Mouse (Mus musculus) lung, postnatal 36 days (tissue): ENCODE measurements around the gene Poc1a.

Source experiments
- DNase-seq: peaks from one replicate; pipeline ENCODE4 v3.0.0; 2022; ENCODE audit warnings: mixed read lengths

Poc1a gene

DNA sequence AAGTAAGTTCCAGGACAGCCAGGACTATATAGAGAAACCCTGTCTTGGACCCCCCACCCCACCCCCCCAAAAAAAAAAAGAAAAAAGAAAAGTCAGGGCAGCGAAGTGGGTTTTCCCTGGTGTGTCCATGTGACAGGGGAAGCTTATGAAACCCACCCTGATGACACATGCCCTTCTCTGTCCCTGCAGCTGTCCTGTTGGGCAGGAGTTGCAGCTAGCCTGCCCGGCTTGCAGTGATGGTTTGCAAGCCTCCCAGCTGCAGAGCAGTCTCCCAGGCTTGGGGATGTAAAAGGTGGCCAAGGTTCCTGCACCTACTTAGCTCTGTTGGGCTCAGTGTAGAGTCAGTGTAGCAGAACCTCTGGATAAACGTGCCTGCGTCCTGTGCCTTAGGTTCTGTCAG lies 58.9 kb downstream of the Poc1a start:
- no peak for DNase-seq

DNA sequence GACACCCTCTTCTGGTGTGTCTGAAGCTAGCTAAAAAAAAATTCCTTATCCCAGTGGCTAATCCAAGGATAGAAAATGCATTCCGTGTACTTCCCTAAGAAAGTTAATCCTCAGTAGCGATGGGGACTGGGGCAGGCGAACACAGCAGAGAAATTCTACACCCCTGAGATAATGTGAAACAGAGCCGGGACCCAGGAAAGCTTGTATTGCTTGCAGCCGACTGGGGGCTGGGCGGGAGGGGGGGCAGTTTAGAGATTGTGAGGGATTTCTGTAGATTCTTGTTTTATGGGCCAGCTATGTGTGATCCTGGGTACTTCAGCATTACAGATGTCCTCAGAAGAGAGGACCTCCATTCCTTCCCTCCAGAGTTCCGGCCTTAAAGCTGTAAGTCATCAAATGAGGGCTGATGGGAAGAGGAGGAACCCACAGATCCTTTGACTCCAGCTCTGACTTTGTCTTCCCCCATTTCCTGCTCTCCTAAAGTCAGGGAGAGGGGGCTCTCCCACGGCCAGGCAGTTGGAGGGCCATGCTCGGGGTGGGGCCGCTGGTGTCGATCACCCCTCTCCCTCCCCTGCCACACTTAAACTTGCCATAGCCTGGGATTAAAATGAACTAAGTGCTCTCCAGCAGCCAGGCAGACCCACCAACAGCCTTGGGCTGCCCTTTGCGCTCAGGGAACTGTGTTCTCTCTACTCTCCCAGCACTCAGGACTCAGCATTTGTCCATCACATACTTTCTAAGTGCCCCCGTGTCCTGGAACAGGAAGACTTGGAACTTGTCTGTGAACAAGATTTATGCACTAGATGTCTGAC lies 59.8 kb downstream of the Poc1a start:
- no peak for DNase-seq

- DNase-seq: no peak
Measured at GRCm38 (mm10) chr9:106341313-106341686, 60.4 kb downstream of the Poc1a start.

- no peak for DNase-seq
Measured at GRCm38 (mm10) chr9:106342573-106342972, 61.7 kb downstream of the Poc1a start.

DNA sequence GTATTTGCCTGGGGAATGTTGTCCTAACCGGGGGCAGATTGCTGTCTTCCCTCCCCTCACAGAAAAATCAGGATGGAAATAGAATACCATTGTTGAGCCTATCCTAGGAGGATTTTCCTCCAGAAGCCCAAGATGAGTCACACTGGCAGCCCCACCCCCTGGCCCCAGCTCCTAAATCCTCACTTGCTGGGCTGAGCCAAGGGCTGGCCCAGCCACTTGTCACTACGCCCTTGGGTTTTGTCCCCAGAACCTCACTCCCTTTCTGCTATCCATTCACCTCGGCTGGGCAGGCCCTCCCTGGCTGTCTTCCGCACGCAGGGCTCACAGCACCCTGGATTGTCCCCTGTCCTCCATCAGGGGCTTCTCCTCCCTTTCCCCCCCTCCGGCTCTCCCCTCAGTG lies 64.3 kb downstream of the Poc1a start:
- peak; percentile 77 for DNase-seq

DNA sequence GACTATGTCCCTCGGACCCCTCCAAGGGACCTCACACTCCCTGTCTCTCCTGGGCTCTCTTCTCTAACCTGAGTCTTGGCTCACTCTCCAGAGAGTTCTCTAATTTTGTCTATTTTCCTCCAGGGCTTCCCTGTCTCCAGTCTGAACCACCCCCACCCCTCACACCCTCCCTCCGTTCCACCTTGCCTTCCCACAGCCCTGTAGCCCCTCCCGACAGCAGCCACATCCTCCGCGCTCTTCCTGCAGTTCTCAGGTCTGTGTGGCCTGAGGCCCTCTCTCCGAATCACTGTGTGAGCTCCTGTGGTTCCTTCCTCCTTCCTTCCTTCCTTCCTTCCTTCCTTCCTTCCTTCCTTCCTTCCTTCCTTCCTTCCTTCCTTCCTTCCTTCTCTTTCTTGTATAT lies 64.8 kb downstream of the Poc1a start:
- DNase-seq: no peak

DNA sequence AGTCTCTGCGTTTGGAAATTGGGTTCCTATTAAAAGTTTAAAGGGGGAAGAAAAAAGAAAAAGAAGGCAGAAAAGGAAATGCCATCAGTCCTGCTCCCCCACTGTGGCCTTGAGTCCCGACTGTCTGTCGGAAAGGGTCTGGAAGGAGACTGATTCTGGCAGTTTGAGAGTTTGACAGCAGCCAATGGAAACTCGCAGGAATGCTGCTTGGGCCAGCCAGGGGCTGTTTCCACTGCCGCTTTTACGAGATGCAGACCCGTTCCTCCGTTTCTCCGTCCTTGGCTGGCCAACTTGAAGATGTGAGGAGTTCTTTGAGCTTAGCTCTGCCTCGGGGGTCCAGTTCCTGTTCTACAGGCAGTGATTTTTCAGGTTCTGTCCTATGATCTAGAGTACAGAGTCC lies 67.4 kb downstream of the Poc1a start:
- DNase-seq: no peak

DNA sequence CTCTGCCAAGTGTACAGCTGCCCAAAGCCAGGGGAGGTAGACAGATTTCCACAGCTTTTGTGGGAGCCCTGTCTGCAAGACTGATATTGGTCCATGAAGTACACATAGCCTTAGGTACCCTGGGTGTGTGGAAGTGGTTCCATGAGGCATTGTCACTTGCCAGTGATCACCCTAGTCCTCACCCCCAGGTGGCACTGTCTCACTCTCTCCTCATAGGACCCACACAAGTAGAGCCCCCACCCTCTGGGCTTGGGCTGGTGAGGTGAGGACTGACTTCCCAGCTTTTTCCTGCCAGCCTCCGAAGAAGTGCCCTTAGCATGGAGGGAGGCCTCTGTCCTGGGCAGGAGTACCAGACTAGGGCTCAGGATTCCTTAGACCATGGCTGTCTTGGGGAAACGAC lies 68.2 kb downstream of the Poc1a start:
- DNase-seq: peak; percentile 85

- DNase-seq: no peak
Measured at GRCm38 (mm10) chr9:106351178-106351577, 70.3 kb downstream of the Poc1a start.

DNA sequence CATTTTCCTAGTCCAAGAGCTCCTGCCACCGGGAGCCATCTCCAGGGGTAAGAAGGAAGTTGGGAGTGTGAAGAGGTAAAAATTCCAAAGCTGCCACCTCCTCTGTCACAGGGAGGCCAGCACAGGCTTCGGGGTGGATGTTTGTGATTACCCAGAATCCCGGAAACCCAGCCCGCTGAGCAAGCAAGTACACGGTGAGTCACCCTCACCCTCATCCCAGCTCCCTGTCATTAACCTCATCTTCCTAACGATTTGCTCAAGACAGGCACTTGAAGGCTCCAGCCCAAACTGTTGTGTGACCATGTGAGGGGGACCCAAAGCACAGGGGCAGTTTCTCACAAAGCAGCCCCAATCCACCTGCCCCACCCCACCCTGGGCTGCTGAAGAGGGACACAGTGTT lies 72.9 kb downstream of the Poc1a start:
- no peak for DNase-seq

GRCm38 (mm10) chr9:106354810-106355209 lies 73.9 kb downstream of the Poc1a start:
- no peak for DNase-seq

GRCm38 (mm10) chr9:106355217-106355974 lies 74.5 kb downstream of the Poc1a start:
- DNase-seq: no peak

GRCm38 (mm10) chr9:106355975-106356286 lies 75.1 kb downstream of the Poc1a start:
- DNase-seq: no peak

- no peak for DNase-seq
Measured at GRCm38 (mm10) chr9:106356323-106356844, 75.5 kb downstream of the Poc1a start.

DNA sequence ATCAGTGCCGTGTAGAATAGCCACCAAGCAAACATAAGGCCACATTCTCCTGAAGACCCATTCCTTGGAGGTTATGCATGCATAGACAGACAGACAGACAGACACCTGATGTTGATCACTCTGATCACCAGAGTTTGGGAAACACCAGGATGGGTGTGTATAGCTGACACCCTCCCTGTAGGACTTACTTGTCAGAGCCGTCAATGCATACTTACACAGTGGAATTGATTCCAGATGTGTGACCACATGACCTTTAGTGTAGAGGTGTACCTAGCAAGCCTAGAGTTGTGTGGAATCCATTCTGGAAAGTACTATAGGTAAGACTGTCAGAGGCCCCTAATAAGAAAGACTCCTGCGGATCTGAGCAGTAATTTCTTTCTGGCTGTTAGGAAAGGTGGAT lies 76.3 kb downstream of the Poc1a start:
- DNase-seq: no peak

- DNase-seq: no peak
Measured at GRCm38 (mm10) chr9:106359297-106359696, 78.4 kb downstream of the Poc1a start.

DNA sequence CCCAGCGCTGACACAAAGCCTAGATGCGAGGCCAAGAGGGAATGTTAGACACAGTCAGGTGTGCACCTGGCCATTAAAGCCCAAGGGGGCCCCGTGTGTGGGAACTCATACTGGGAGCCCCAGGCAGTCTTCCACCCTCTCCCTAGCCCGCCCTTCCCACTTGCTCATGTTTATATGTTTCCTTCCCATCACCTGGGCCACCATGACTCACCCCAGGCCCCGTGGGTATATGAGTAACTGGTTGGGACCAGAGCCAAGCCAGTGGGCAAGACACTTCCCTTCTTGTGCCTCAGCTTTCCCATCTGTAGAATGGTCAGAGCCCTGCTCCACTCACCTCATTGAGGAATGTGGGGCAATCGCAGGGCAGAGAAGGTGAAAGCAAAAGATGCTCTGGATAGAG lies 80.3 kb downstream of the Poc1a start:
- peak; percentile 68 for DNase-seq

DNA sequence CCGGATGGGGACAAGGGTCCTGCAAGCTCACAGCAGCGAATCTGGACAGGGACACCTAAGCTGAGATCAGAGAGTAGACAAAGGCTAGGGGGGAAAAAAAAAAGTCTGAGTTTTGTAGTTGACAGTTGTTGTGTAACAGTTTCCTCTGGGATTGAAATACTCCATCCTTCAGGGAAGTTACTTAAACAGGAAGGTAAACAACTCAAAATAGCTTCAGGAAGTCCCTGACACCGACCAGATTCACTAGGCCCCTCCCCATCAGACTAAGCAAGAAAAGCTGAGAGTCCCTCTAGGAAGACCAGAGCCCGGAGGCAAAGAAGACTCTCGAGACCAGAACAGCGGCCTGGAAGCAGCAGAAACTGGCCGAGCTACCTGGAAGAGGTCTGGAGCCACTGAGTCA lies 84.5 kb downstream of the Poc1a start:
- peak; percentile 39 for DNase-seq

GRCm38 (mm10) chr9:106366188-106366587 lies 85.3 kb downstream of the Poc1a start:
- DNase-seq: no peak

DNA sequence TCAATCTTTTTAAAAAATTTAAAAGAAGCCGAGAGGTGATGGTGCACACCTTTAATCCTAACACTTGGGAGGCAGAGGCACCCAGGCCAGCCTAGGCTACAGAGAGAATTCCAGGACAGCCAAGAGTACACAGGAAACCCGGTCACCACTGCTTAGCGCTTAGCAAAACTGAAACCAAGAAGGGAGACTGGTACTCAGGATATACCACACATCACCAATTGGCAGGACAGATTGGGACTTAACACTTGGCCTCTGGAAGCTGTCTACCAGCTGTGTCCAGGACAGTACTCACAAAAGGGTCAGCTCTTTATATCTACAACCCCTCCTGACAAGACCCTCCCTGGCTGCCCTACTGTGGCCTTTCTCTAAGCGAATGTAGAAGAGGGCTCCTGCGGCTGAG lies 86.1 kb downstream of the Poc1a start:
- DNase-seq: peak; percentile 62

DNA sequence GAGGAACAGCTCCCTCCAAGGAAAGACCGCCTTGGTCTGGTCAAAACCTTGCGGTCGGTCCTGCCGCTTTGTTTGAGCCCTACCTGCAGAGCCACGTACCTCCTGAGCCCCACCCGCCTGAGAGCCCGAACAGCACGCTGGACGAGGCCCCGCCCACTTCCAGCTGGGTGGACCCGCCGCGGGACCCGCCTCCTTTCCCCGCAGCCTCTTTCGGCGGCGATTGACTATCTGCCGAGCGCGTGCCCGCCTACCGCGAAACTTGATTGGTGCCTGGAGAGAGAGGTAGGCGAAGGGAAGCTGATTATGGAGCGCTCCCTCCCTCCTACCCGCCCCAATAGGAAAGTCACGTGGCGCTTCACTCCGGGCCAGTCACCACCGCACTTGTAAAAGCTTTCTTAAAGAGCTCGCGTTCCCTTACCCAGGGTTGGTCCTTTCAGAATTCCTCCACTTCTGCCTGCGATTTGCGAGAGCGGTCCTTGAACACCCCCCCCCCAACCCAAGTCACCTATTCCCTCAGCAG lies 86.8 kb downstream of the Poc1a start:
- peak; percentile 99 for DNase-seq

- peak; percentile 89 for DNase-seq
Measured at GRCm38 (mm10) chr9:106368112-106368717, 87.4 kb downstream of the Poc1a start, which contains the start of gene Dusp7. Dusp7 (plus strand) TSS chr9:106368632.

GRCm38 (mm10) chr9:106368831-106369501 lies 88.1 kb downstream of the Poc1a start:
- peak; percentile 62 for DNase-seq
